Mouse (Mus musculus) MEL (cell line): ENCODE data around the gene AC124502.3. TPM values are rescaled to one million over a fixed set of nuclear protein-coding genes. Genes with fewer than 3 reads are reported as not detected.

Source experiments
- DNase-seq: peaks from one replicate; pipeline ENCODE4 v3.0.0; 2011; ENCODE audit warnings: low read depth, low spot score
- H3K27ac ChIP-seq: 2 replicates; pipeline ENCODE4 v1.5.1; 2012; ENCODE audit warnings: low read depth, mild to moderate bottlenecking, control low read depth, low read length, moderate library complexity; ENCODE audit not compliant: control insufficient read depth
- H3K27me3 ChIP-seq, 2 experiments: fragments of 150-350 bp in 1 of 2; sonication (generic) in 1 of 2; 2 replicates each; pipeline ENCODE4 v1.6.1; 2012; ENCODE audit warnings: low read length in 2 of 2, mild to moderate bottlenecking in 2 of 2, improper control_type of control experiment in 1 of 2, moderate library complexity in 1 of 2; ENCODE audit not compliant: insufficient read depth in 2 of 2, control insufficient read depth in 1 of 2
- H3K36me3 ChIP-seq, 2 experiments: 2 replicates each; pipeline ENCODE4 v1.6.1; 2012 to 2014; ENCODE audit warnings: low read length in 2 of 2, improper control_type of control experiment in 1 of 2, inconsistent platforms in 1 of 2, mild to moderate bottlenecking in 1 of 2; ENCODE audit not compliant: insufficient read depth in 2 of 2, control insufficient read depth in 1 of 2
- H3K4me1 ChIP-seq, 2 experiments: fragments of 150-350 bp in 1 of 2; sonication (generic) in 1 of 2; 2 replicates each; pipeline ENCODE4 v1.6.1; 2012; ENCODE audit warnings: low read length in 2 of 2, improper control_type of control experiment in 1 of 2, mild to moderate bottlenecking in 1 of 2; ENCODE audit not compliant: insufficient read depth in 2 of 2, control insufficient read depth in 1 of 2
- H3K4me3 ChIP-seq, 2 experiments: fragments of 150-350 bp in 1 of 2; sonication (generic) in 1 of 2; 2 replicates each; pipeline ENCODE4 v1.5.1; 2012; ENCODE audit warnings: low read depth in 2 of 2, low read length in 2 of 2, mild to moderate bottlenecking in 2 of 2, moderate library complexity in 2 of 2, control low read depth in 1 of 2, improper control_type of control experiment in 1 of 2; ENCODE audit not compliant: control insufficient read depth in 1 of 2, insufficient read depth in 1 of 2
- H3K79me2 ChIP-seq: 2 replicates; pipeline ENCODE4 v1.6.1; 2012; ENCODE audit warnings: mild to moderate bottlenecking, low read length, moderate library complexity; ENCODE audit not compliant: control insufficient read depth, poor library complexity, insufficient read depth
- H3K9ac ChIP-seq: 2 replicates; pipeline ENCODE4 v1.6.1; 2012; ENCODE audit warnings: low read depth, mild to moderate bottlenecking, control low read depth, low read length, moderate library complexity; ENCODE audit not compliant: control insufficient read depth, poor library complexity, severe bottlenecking
- H3K9me3 ChIP-seq: fragments of 150-350 bp; sonication (generic); replicated peaks from 2 replicates; pipeline ENCODE4 v1.6.1; 2012; ENCODE audit warnings: mild to moderate bottlenecking, low read length, improper control_type of control experiment, moderate library complexity; ENCODE audit not compliant: insufficient read depth
- BHLHE40 ChIP-seq: IDR thresholded peaks from 2 replicates; pipeline ENCODE4 v1.6.1; 2012; ENCODE audit warnings: low read depth, mild to moderate bottlenecking, inconsistent platforms, low read length, improper control_type of control experiment, borderline replicate concordance
- CHD2 ChIP-seq: IDR thresholded peaks from 2 replicates; pipeline ENCODE4 v1.6.1; 2011; ENCODE audit warnings: low read length, improper control_type of control experiment
- E2F4 ChIP-seq: IDR thresholded peaks from 2 replicates; pipeline ENCODE4 v1.6.1; 2011; ENCODE audit warnings: low read depth, low read length, improper control_type of control experiment, borderline replicate concordance
- ELF1 ChIP-seq: IDR thresholded peaks from 2 replicates; pipeline ENCODE4 v1.6.1; 2014; ENCODE audit warnings: low read depth, mild to moderate bottlenecking, inconsistent platforms, low read length, improper control_type of control experiment, moderate library complexity
- EP300 ChIP-seq, 2 experiments: IDR thresholded peaks; 2 replicates each; pipeline ENCODE4 v1.6.1; 2011; ENCODE audit warnings: improper control_type of control experiment in 2 of 2, low read length in 2 of 2, low read depth in 1 of 2, mild to moderate bottlenecking in 1 of 2
- GABPA ChIP-seq: IDR thresholded peaks from 2 replicates; pipeline ENCODE4 v1.6.1; 2012; ENCODE audit warnings: low read depth, mild to moderate bottlenecking, inconsistent platforms, low read length, improper control_type of control experiment, moderate library complexity
- KAT2A ChIP-seq: conservative IDR thresholded peaks from 2 replicates; pipeline ENCODE4 v1.6.1; 2012; ENCODE audit warnings: low read depth, low read length, improper control_type of control experiment, inconsistent platforms
- MEF2A ChIP-seq: IDR thresholded peaks from 2 replicates; pipeline ENCODE4 v1.6.1; 2014; ENCODE audit warnings: low read depth, mild to moderate bottlenecking, inconsistent platforms, low read length, improper control_type of control experiment; ENCODE audit not compliant: poor library complexity, insufficient replicate concordance, severe bottlenecking; ENCODE audit errors: extremely low read depth
- MYB ChIP-seq: IDR thresholded peaks from 2 replicates; pipeline ENCODE4 v1.6.1; 2011; ENCODE audit warnings: mild to moderate bottlenecking, low read depth, low read length, improper control_type of control experiment
- MYC ChIP-seq: IDR thresholded peaks from 2 replicates; pipeline ENCODE4 v1.6.1; 2011; ENCODE audit warnings: low read depth, mild to moderate bottlenecking, low read length, improper control_type of control experiment, moderate library complexity
- NRF1 ChIP-seq: IDR thresholded peaks from 2 replicates; pipeline ENCODE4 v1.6.1; 2014; ENCODE audit warnings: low read depth, mild to moderate bottlenecking, inconsistent platforms, low read length, improper control_type of control experiment, moderate library complexity; ENCODE audit not compliant: poor library complexity, insufficient read depth, severe bottlenecking
- POLR2A ChIP-seq, 2 experiments: IDR thresholded peaks; 2 replicates each; pipeline ENCODE4 v1.6.1; 2011 to 2012; ENCODE audit warnings: low read length in 2 of 2, mild to moderate bottlenecking in 2 of 2, control low read depth in 1 of 2, improper control_type of control experiment in 1 of 2, low read depth in 1 of 2, moderate library complexity in 1 of 2; ENCODE audit not compliant: control insufficient read depth in 1 of 2, insufficient read depth in 1 of 2, poor library complexity in 1 of 2
- POLR2AphosphoS2 ChIP-seq: IDR thresholded peaks from 2 replicates; pipeline ENCODE4 v1.6.1; 2011; ENCODE audit warnings: low read length, improper control_type of control experiment
- TAL1 ChIP-seq: IDR thresholded peaks from 2 replicates; pipeline ENCODE4 v1.6.1; 2012; ENCODE audit warnings: mild to moderate bottlenecking, inconsistent platforms, low read length, moderate library complexity, mixed read lengths
- TBP ChIP-seq: IDR thresholded peaks from 2 replicates; pipeline ENCODE4 v1.8.0; 2011; ENCODE audit warnings: low read depth, low read length, improper control_type of control experiment
- USF1 ChIP-seq: IDR thresholded peaks from 2 replicates; pipeline ENCODE4 v1.6.1; 2014; ENCODE audit warnings: low read depth, mild to moderate bottlenecking, inconsistent platforms, low read length, improper control_type of control experiment, moderate library complexity
- USF2 ChIP-seq, 2 experiments: IDR thresholded peaks; 2 replicates each; pipeline ENCODE4 v1.6.1; 2011 to 2012; ENCODE audit warnings: improper control_type of control experiment in 2 of 2, low read length in 2 of 2, borderline replicate concordance in 1 of 2, inconsistent platforms in 1 of 2, low read depth in 1 of 2, mild to moderate bottlenecking in 1 of 2; ENCODE audit not compliant: insufficient read depth in 1 of 2
- ZC3H11A ChIP-seq: IDR thresholded peaks from 2 replicates; pipeline ENCODE4 v1.6.1; 2012; ENCODE audit warnings: low read depth, mild to moderate bottlenecking, inconsistent platforms, low read length, improper control_type of control experiment
- ZKSCAN1 ChIP-seq: IDR thresholded peaks from 2 replicates; pipeline ENCODE4 v1.6.1; 2012; ENCODE audit warnings: low read depth, mild to moderate bottlenecking, inconsistent platforms, low read length, improper control_type of control experiment, moderate library complexity
- polyA plus RNA-seq, 2 experiments: library from polyadenylated mRNA; stranded (reverse) in 1 of 2; unstranded in 1 of 2; fragments of >175 nt in 1 of 2; fragments of >200 nt in 1 of 2; gene quantifications; 2 replicates each; pipeline versions ENCODE4 v1.2.1 to v1.2.4; 2012; ENCODE audit warnings: low replicate concordance in 2 of 2, low read depth in 1 of 2; ENCODE audit not compliant: insufficient read length in 2 of 2, insufficient read depth in 1 of 2, missing spikeins in 1 of 2
- total RNA-seq: library from RNA; depleted of rRNA; stranded (reverse); fragments of 300-350 nt; gene quantifications from 2 replicates; pipeline ENCODE4 v1.2.3, GENCODE M21; 2012

Gene AC124502.3
- total and polyA plus RNA-seq, 3 experiments = 0.75 to 2.1 TPM; not detected in 1

DNA sequence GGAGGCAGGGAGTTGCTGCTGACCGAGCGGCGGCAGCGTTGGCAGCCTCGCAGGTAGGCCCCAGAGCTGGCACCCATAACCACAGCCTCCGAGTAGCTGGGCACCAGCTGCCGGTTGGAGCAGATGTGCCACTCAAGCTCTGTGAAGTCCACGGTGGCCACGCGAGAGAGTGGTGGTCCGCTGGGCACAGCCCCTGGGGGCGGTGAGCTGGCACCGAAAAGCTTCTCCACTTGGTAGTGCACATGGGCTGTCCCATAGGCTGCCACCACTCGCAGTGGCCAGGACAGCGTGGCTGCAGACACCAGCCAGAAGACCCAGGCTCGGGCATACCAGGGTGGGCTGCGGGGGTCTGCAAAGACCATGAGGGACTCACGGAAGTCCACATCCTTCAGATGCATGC lies 43.3 kb downstream of the AC124502.3 start (continued):
- TF ChIP-seq MYC = no peak
- no peak for TF ChIP-seq USF1
- TF ChIP-seq, all 39 proteins: peak for 0

DNA sequence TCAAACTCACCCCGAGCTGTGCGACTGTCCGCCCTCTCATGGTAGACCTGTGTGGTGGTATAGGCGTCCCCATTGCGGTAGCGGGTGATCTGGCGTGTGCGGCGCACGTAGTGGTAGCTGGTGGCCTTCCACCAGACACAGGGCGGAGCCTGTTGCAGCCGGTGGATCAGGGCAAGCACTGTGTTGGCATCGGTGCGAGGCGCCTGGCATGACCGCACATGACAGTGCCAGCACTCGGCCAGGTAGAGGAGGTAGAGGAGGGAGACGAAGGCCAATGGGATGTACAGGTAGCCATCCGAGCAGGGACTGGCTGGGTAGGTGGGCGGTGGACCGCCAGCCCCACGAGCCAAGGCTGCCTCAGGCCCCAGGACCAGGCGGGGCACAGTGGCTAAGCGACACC lies 43.9 kb downstream of the AC124502.3 start:
- Histone ChIP-seq H3K9ac (no peak overlapping the region), H3K27me3 (peaks cover 5 to 20% of the 10 kb centered on the region in 2 experiments), H3K4me3 (no peak overlapping the region), H3K36me3 (no peaks in the 10 kb centered on the region)
- TF ChIP-seq POLR2AphosphoS2 (no peak), MEF2A (no peak), EP300 (IDR thresholded peaks at IDR 0.05; ENCODE audit: low read depth in 1 of 2, low read length in 2 of 2) (no peak), TAL1 (no peak), E2F4 (no peak), KAT2A (no peak), MYC (no peak), ZC3H11A (no peak), BHLHE40 (no peak), CHD2 (no peak), ELF1 (no peak), GABPA (no peak), ZKSCAN1 (no peak), MYB (no peak), TBP (no peak), NRF1 (no peak), POLR2A (IDR thresholded peaks at IDR 0.05; ENCODE audit: control insufficient read depth in 1 of 2, insufficient read depth in 1 of 2, low read depth in 1 of 2, low read length in 2 of 2, poor library complexity in 1 of 2) (no peak), USF2 (IDR thresholded peaks at IDR 0.05; ENCODE audit: borderline replicate concordance in 1 of 2, insufficient read depth in 1 of 2, low read depth in 1 of 2, low read length in 2 of 2) (no peak)
- TF ChIP-seq, all 39 proteins: peak for 0
- H3K9me3 ChIP-seq = no peaks in the 10 kb centered on the region
- H3K27ac ChIP-seq = no peak overlapping the region
- H3K79me2 ChIP-seq = no peaks in the 10 kb centered on the region
- peaks cover 0 to 5% of the 10 kb centered on the region in 2 experiments; a peak in 1 of 4 replicates for H3K4me1 ChIP-seq
- no peak for DNase-seq
